Mouse (Mus musculus): ENCODE results near the gene Il17f. TPM values are rescaled to one million over a fixed set of nuclear protein-coding genes. Genes with fewer than 3 reads are reported as not detected.
"Not testable (repeated sequence)": the region's sequence is repeated elsewhere in the genome, so short reads cannot be mapped to it uniquely, and the experiment has no call there.

Gene Il17f
- not detected for total RNA-seq (2021)
- long read RNA-seq, experiment 1: 0 reads
- long read RNA-seq, experiment 2: 0 reads

DNA sequence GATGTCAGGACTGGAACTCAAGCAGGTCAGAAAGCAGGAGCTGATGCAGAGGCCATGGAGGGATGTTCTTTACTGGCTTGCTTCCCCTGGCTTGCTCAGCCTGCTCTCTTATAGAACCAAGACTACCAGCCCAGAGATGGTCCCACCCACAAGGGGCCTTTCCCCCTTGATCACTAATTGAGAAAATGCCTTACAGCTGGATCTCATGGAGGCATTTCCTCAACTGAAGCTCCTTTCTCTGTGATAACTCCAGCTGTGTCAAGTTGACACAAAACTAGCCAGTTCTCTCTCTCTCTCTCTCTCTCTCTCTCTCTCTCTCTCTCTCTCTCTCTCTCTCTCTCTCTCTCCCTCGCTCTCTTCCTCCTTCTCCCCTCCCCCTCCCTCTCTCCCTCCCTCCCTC is at the start of gene Il17f:
TSS of gene Il17f (minus strand) at position 101 of the 400 bp plus-strand sequence.
- intact Hi-C loops (cut with DNase I); DNase-seq: not testable (repeated sequence)

- DNase-seq: no peak
- intact Hi-C loops (cut with DNase I): no loop called here
Observed at GRCm38 (mm10) chr1:20839911-20840310, 49.5 kb upstream of the Il17f start.

DNA sequence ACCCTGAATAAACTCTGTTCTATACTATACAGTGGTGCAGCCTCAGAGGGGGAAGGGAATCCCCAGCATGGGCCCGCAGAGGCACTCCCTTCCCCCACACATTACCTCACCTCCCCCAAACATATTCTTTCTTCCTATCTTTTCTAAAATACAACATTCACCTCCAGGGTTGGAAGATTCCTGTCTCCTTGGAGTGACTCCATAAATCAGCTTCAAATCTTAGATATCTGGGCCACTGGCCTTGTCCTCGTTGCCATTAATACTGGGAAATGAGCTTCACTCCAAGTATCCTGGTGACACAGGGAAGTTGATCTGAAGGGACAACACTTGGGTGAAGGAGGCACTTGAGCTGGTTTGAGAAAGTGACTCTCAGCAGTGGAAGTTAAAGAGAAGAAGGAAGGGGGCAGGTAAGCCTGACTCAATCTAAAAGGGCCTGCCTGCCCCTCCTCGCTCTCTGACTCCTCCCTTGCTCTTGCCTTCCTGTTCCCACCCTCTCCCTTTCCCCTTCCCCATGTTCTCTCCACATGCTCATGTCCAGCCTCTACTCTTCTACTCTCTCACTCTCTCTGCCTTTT is 46.2 kb upstream of the Il17f start:
- DNase-seq: no peak
- intact Hi-C loops (cut with DNase I): no loop called here

DNA sequence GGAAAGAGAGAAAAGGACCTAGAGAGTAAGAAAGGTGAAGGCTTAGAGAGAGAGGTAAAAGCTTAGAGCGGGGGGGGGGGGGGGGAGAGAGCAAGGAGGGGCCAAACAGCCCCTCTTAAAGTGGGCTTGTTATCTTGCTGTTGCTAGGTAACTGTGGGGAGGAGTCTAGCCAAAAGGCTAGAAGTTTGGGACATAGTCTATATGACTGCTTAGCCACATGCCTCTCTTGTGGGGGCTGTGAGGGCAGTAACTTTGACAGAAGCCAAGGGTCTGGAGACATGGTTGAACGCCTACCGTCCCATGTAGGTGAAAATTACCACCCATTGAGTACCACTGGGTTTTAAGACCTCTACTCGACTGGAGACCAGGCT is 42.7 kb upstream of the Il17f start:
- intact Hi-C loops (cut with DNase I): no loop called here
- no peak for DNase-seq

- intact Hi-C loops (cut with DNase I): no loop called here
Observed at GRCm38 (mm10) chr1:20832473-20833140, 42.2 kb upstream of the Il17f start.

GRCm38 (mm10) chr1:20830546-20830945 is 40.1 kb upstream of the Il17f start:
- DNase-seq: no peak
- intact Hi-C loops (cut with DNase I): no loop called here

More at GRCm38 (mm10) chr1:20832473-20833140, 42.2 kb upstream of the Il17f start:
- no peak for DNase-seq

- intact Hi-C loops (cut with DNase I): no loop called here
- DNase-seq: no peak
Observed at GRCm38 (mm10) chr1:20828061-20828460, 37.6 kb upstream of the Il17f start.

- intact Hi-C loops (cut with DNase I): no loop called here
- DNase-seq: no peak
Observed at GRCm38 (mm10) chr1:20825036-20825435, 34.6 kb upstream of the Il17f start.

DNA sequence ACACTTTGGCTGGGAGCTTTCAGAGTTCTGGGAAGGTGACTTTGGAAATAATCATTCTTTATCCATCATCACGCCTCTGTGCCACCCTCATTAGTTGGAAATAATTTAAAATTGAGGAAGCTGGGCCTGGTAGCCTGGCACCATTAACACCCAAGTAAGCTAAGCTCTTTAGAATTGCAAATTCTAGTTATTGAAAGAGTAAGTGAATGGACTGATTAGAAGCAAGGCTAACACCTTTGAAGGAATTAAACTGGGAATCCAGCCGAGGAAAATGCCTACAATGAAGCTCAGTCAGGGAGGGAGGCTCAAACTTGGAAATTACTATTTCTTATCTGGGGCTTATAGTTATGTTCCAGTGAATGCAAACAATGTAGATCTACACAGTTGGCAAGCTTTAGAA is 33.5 kb upstream of the Il17f start:
- no peak for DNase-seq
- intact Hi-C loops (cut with DNase I): loop anchor here (5.0 kb wide), 1 partner anchor 63 kb away; no protein-coding TSS in a partner anchor

GRCm38 (mm10) chr1:20823471-20823870 is 33.1 kb upstream of the Il17f start:
- intact Hi-C loops (cut with DNase I): loop anchor here (5.0 kb wide), 1 partner anchor 64 kb away; no protein-coding TSS in a partner anchor
- no peak for DNase-seq

DNA sequence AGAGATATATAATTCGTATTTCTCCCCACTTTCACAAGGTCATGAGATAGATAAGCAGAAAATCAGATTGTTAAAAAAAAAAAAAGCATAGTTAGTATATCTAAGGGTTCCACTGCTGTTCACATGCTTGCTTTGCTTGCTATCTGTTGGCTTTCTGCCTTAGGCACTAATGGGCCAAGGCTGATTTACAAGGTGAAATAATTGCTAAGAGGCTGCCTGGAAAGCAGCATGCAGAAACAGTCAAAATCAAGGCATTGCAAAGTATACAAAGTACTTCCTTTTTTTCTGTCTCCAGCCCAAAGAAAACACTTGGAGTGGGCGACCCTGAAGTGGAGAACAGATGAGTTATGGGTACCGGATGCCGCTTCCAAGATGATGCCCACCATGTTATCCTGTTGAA is 30.5 kb upstream of the Il17f start:
- DNase-seq: no peak
- intact Hi-C loops (cut with DNase I): loop anchor here (5.0 kb wide), 1 partner anchor 66 kb away; no protein-coding TSS in a partner anchor

DNA sequence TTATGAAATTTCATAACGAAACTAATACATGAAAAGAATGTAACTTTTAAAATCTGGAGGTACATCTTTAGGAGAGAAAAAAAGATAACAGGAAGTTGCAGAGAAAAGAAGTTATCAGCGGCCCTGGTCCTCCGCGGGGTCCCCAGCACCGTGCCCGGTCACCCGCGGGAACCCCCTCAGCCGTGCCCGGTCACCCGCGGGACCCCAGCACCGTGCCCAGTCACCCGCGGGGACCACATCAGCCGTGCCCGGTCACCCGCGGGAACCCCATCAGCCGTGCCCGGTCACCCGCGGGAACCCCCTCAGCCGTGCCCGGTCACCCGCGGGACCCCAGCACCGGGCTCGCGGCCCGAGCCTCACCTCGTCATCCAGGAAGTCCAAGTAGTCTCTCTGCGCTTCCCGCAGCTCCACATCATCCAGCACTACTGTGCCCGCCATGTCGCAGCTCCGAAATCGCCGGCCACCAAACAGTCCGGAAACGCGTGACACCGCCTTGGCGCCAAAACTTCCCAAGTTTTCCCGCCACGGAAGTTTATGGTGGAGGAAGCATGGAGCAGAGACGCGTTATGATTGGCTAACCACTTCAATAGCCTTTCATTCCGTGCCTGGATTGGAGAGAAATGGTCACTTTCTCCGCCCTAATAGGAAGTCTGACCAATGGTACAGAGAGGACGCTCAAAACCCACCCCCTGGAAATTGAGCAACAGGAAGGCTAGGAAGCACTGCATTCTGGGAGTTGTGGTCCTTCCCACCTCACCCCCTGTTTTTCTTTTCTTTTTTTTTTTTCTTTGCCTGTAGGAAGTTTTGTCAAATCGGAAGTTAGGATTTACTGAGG is 29.6 kb upstream of the Il17f start, which contains the start of gene Mcm3:
TSS of gene Mcm3 (minus strand) at position 542 of the 835 bp plus-strand sequence.
- peak; percentile 84 to 91 for DNase-seq
- intact Hi-C loops (cut with DNase I): loop anchor here (5.0 kb wide), 2 partner anchors 67 to 257 kb away; partner anchors contain the start of gene Tram2

GRCm38 (mm10) chr1:20817596-20817995 is 27.2 kb upstream of the Il17f start:
- intact Hi-C loops (cut with DNase I): loop anchor here (5.0 kb wide), 1 partner anchor 260 kb away; the partner anchor contains the start of gene Tram2

GRCm38 (mm10) chr1:20817172-20817571 is 26.8 kb upstream of the Il17f start:
- peak in 1 of 2 experiments; percentile 6 for DNase-seq

More at GRCm38 (mm10) chr1:20817596-20817995, 27.2 kb upstream of the Il17f start:
- DNase-seq: no peak

GRCm38 (mm10) chr1:20814521-20814920 is 24.1 kb upstream of the Il17f start:
- DNase-seq: no peak
- intact Hi-C loops (cut with DNase I): no loop called here

More at GRCm38 (mm10) chr1:20817172-20817571, 26.8 kb upstream of the Il17f start:
- intact Hi-C loops (cut with DNase I): loop anchor here (5.0 kb wide), 1 partner anchor 260 kb away; the partner anchor contains the start of gene Tram2

- no peak for DNase-seq
- intact Hi-C loops (cut with DNase I): no loop called here
Observed at GRCm38 (mm10) chr1:20804526-20804925, 14.1 kb upstream of the Il17f start.

- intact Hi-C loops (cut with DNase I): loop anchor here (2.0 kb wide), 1 partner anchor 189 kb away; no protein-coding TSS in a partner anchor
- DNase-seq: peak in 1 of 2 experiments; percentile 6
Observed at GRCm38 (mm10) chr1:20801682-20802390, 11.4 kb upstream of the Il17f start.

GRCm38 (mm10) chr1:20801275-20801674 is 10.9 kb upstream of the Il17f start:
- intact Hi-C loops (cut with DNase I): loop anchor here (2.0 kb wide), 1 partner anchor 188 kb away; no protein-coding TSS in a partner anchor

GRCm38 (mm10) chr1:20795178-20795577 is 4.8 kb upstream of the Il17f start:
- intact Hi-C loops (cut with DNase I): no loop called here

More at GRCm38 (mm10) chr1:20801275-20801674, 10.9 kb upstream of the Il17f start:
- DNase-seq: no peak

GRCm38 (mm10) chr1:20794760-20795159 is 4.3 kb upstream of the Il17f start:
- intact Hi-C loops (cut with DNase I): no loop called here
- DNase-seq: no peak

More at GRCm38 (mm10) chr1:20795178-20795577, 4.8 kb upstream of the Il17f start:
- DNase-seq: no peak

Measured in heart, postnatal 14 days (tissue).